Mouse (Mus musculus) lung, embryonic 15.5 days (tissue): ENCODE measurements around the gene Pde7b. TPM values are rescaled to one million over a fixed set of nuclear protein-coding genes. Genes with fewer than 3 reads are reported as not detected.

Experiments used
- ATAC-seq: fragments of 200-750 bp; cut with Nextera tagmentation; 2 replicates; pipeline ENCODE4 v1.8.0; 2017; ENCODE audit warnings: moderate number of reproducible peaks, borderline replicate concordance; ENCODE audit not compliant: low FRiP score, low TSS enrichment; ENCODE audit errors: extremely low read depth
- H3K27ac ChIP-seq: fragments of 300-500 bp; sonication (generic); 2 replicates; pipeline ENCODE4 v1.5.1; 2015; ENCODE audit warnings: moderate library complexity, mild to moderate bottlenecking, inconsistent platforms
- H3K27me3 ChIP-seq: fragments of 300-500 bp; sonication (generic); 2 replicates; pipeline ENCODE4 v1.6.1; 2015; ENCODE audit warnings: inconsistent platforms
- H3K36me3 ChIP-seq: fragments of 300-500 bp; sonication (generic); 2 replicates; pipeline ENCODE4 v1.6.1; 2015; ENCODE audit warnings: inconsistent platforms
- H3K4me1 ChIP-seq: fragments of 300-500 bp; sonication (generic); 2 replicates; pipeline ENCODE4 v1.6.1; 2015; ENCODE audit warnings: inconsistent platforms
- H3K4me2 ChIP-seq: fragments of 300-500 bp; sonication (generic); 2 replicates; pipeline ENCODE4 v1.6.1; 2015; ENCODE audit warnings: inconsistent platforms, mild to moderate bottlenecking, moderate library complexity
- H3K4me3 ChIP-seq: fragments of 300-500 bp; sonication (generic); 2 replicates; pipeline ENCODE4 v1.5.1; 2015; ENCODE audit warnings: mild to moderate bottlenecking, inconsistent platforms
- H3K9ac ChIP-seq: fragments of 300-500 bp; sonication (generic); 2 replicates; pipeline ENCODE4 v1.6.1; 2015; ENCODE audit warnings: inconsistent platforms
- H3K9me3 ChIP-seq: fragments of 300-500 bp; sonication (generic); 2 replicates; pipeline ENCODE4 v1.6.1; 2016; ENCODE audit warnings: inconsistent platforms
- WGBS: fragments of 180-500 bp; shearing (Covaris S2); methylation state at CpG from one replicate; pipeline ENCODE4 v1.1.7; 2015; 5-methylcytosine and 5-hydroxymethylcytosine counted together
- polyA plus RNA-seq: library from polyadenylated mRNA; unstranded; fragments of >200 nt; fragmentation: Nextera tagmentation; extraction: Ambion mirVana; gene quantifications from 2 replicates; pipeline ENCODE4 v1.2.1, GENCODE M21; 2015

Gene Pde7b
- polyA plus RNA-seq, 1 experiment from 2014 or later, result 3.1 TPM

GRCm38 (mm10) chr10:20571521-20571920 is 153.4 kb downstream of the Pde7b start:
- Histone ChIP-seq H3K4me2 (no peak overlapping the region), H3K27me3 (no peaks in the 10 kb centered on the region), H3K27ac (no peak overlapping the region), H3K4me3 (no peak overlapping the region), H3K4me1 (no peaks in the 10 kb centered on the region), H3K36me3 (no peaks in the 10 kb centered on the region), H3K9ac (no peak overlapping the region), H3K9me3 (no peaks in the 10 kb centered on the region)
- ATAC-seq, result no peak
- WGBS, result 78% methylated on average over 2 of the region's 2 CpGs

GRCm38 (mm10) chr10:20568630-20569029 is 156.2 kb downstream of the Pde7b start:
- Histone ChIP-seq H3K36me3 (no peaks in the 10 kb centered on the region), H3K27me3 (no peaks in the 10 kb centered on the region), H3K4me1 (no peaks in the 10 kb centered on the region), H3K4me3 (no peak overlapping the region), H3K4me2 (no peak overlapping the region), H3K9ac (no peak overlapping the region), H3K9me3 (no peaks in the 10 kb centered on the region), H3K27ac (no peak overlapping the region)
- WGBS, result 54% methylated on average over 6 of the region's 6 CpGs
- no peak for ATAC-seq

- ATAC-seq, result no peak
- H3K27me3 ChIP-seq, result no peaks in the 10 kb centered on the region
- H3K4me2 ChIP-seq, result no peak overlapping the region
- WGBS, result 94% methylated on average over 5 of the region's 5 CpGs
- H3K9ac ChIP-seq, result no peak overlapping the region
- H3K4me3 ChIP-seq, result no peak overlapping the region
- H3K27ac ChIP-seq, result no peak overlapping the region
- H3K4me1 ChIP-seq, result no peaks in the 10 kb centered on the region
- H3K36me3 ChIP-seq, result no peaks in the 10 kb centered on the region
- H3K9me3 ChIP-seq, result no peaks in the 10 kb centered on the region
These were observed 157.1 kb downstream of the Pde7b start for GRCm38 (mm10) chr10:20567684-20568236.

GRCm38 (mm10) chr10:20556477-20556876 is 168.4 kb downstream of the Pde7b start:
- 37% methylated on average over 7 of the region's 7 CpGs for WGBS
- Histone ChIP-seq H3K4me3 (no peak overlapping the region), H3K27ac (no peak overlapping the region), H3K9ac (no peak overlapping the region), H3K4me1 (no peaks in the 10 kb centered on the region), H3K9me3 (no peaks in the 10 kb centered on the region), H3K36me3 (no peaks in the 10 kb centered on the region), H3K27me3 (no peaks in the 10 kb centered on the region), H3K4me2 (no peak overlapping the region)
- no peak for ATAC-seq

GRCm38 (mm10) chr10:20551341-20551740 is 173.5 kb downstream of the Pde7b start:
- H3K27ac ChIP-seq, result no peak overlapping the region
- H3K36me3 ChIP-seq, result no peaks in the 10 kb centered on the region
- ATAC-seq, result no peak
- no peak overlapping the region for H3K9ac ChIP-seq
- H3K4me1 ChIP-seq, result peaks cover 41% of the 10 kb centered on the region
- H3K9me3 ChIP-seq, result no peaks in the 10 kb centered on the region
- H3K4me3 ChIP-seq, result no peak overlapping the region
- H3K4me2 ChIP-seq, result no peak overlapping the region
- H3K27me3 ChIP-seq, result no peaks in the 10 kb centered on the region

GRCm38 (mm10) chr10:20550771-20551170 is 174.1 kb downstream of the Pde7b start:
- no peak overlapping the region for H3K4me2 ChIP-seq
- H3K4me3 ChIP-seq, result no peak overlapping the region
- peaks cover 43% of the 10 kb centered on the region for H3K4me1 ChIP-seq
- H3K27ac ChIP-seq, result peak overlapping the region; percentile 9; the same call in 1 of the 2 replicates
- H3K36me3 ChIP-seq, result no peaks in the 10 kb centered on the region
- H3K9me3 ChIP-seq, result no peaks in the 10 kb centered on the region
- H3K9ac ChIP-seq, result no peak overlapping the region
- 38% methylated on average over 3 of the region's 3 CpGs for WGBS
- H3K27me3 ChIP-seq, result no peaks in the 10 kb centered on the region
- no peak for ATAC-seq

- 42% methylated on average over 5 of the region's 5 CpGs for whole genome bisulfite sequencing
- no peak for ATAC-seq
- H3K27ac ChIP-seq, result no peak overlapping the region
These were observed 174.7 kb downstream of the Pde7b start for GRCm38 (mm10) chr10:20550161-20550560.

GRCm38 (mm10) chr10:20548833-20549710 is 175.8 kb downstream of the Pde7b start:
- H3K27me3 ChIP-seq, result no peaks in the 10 kb centered on the region
- H3K9ac ChIP-seq, result 0 out of 2 replicates have a peak overlapping the region, but pooled peaks have one; percentile 43
- peak overlapping the region; percentile 77 for H3K27ac ChIP-seq
- H3K4me1 ChIP-seq, result peaks cover 43% of the 10 kb centered on the region
- peak overlapping the region; percentile 45; the same call in 1 of the 2 replicates for H3K4me3 ChIP-seq
- ATAC-seq, result peak; percentile 52; the same call in 1 of the 2 replicates
- WGBS, result 44% methylated on average over 13 of the region's 13 CpGs
- H3K4me2 ChIP-seq, result peak overlapping the region; percentile 71
- H3K36me3 ChIP-seq, result no peaks in the 10 kb centered on the region
- H3K9me3 ChIP-seq, result no peaks in the 10 kb centered on the region

More at GRCm38 (mm10) chr10:20550161-20550560, 174.7 kb downstream of the Pde7b start:
- Histone ChIP-seq H3K9me3 (no peaks in the 10 kb centered on the region), H3K27me3 (no peaks in the 10 kb centered on the region), H3K4me3 (no peak overlapping the region), H3K9ac (no peak overlapping the region), H3K4me2 (no peak overlapping the region), H3K36me3 (no peaks in the 10 kb centered on the region), H3K4me1 (peaks cover 43% of the 10 kb centered on the region)

GRCm38 (mm10) chr10:20547951-20548551 is 176.8 kb downstream of the Pde7b start:
- peaks cover 43% of the 10 kb centered on the region for H3K4me1 ChIP-seq
- 2% methylated on average over 19 of the region's 19 CpGs for WGBS
- peak; percentile 76; the same call in 1 of the 2 replicates for ATAC-seq
- H3K27ac ChIP-seq, result peak overlapping the region; percentile 77
- no peaks in the 10 kb centered on the region for H3K36me3 ChIP-seq
- H3K27me3 ChIP-seq, result no peaks in the 10 kb centered on the region
- peak overlapping the region; percentile 43 for H3K9ac ChIP-seq
- no peaks in the 10 kb centered on the region for H3K9me3 ChIP-seq
- peak overlapping the region; percentile 71 for H3K4me2 ChIP-seq
- peak overlapping the region; percentile 45 for H3K4me3 ChIP-seq

- Histone ChIP-seq H3K4me2 (no peak overlapping the region), H3K4me1 (peaks cover 18% of the 10 kb centered on the region), H3K27ac (no peak overlapping the region), H3K4me3 (no peak overlapping the region), H3K9ac (no peak overlapping the region), H3K27me3 (no peaks in the 10 kb centered on the region), H3K36me3 (no peaks in the 10 kb centered on the region), H3K9me3 (no peaks in the 10 kb centered on the region)
- 62% methylated on average over 3 of the region's 3 CpGs for WGBS
- ATAC-seq, result no peak
These were observed 181.8 kb downstream of the Pde7b start for GRCm38 (mm10) chr10:20543121-20543520.

GRCm38 (mm10) chr10:20533811-20534210 is 191.1 kb downstream of the Pde7b start:
- Histone ChIP-seq H3K4me1 (peaks cover 14% of the 10 kb centered on the region), H3K4me2 (no peak overlapping the region), H3K9me3 (no peaks in the 10 kb centered on the region), H3K4me3 (no peak overlapping the region), H3K27me3 (no peaks in the 10 kb centered on the region), H3K9ac (no peak overlapping the region), H3K27ac (no peak overlapping the region), H3K36me3 (no peaks in the 10 kb centered on the region)
- no peak for ATAC-seq
- 9% methylated on average over 5 of the region's 5 CpGs for WGBS

GRCm38 (mm10) chr10:20531921-20532320 is 193.0 kb downstream of the Pde7b start:
- 74% methylated on average over 5 of the region's 5 CpGs for WGBS

More at GRCm38 (mm10) chr10:20531921-20532320, 193.0 kb downstream of the Pde7b start:
- ATAC-seq, result no peak
- Histone ChIP-seq H3K27me3 (no peaks in the 10 kb centered on the region), H3K4me1 (peaks cover 20% of the 10 kb centered on the region), H3K4me2 (no peak overlapping the region), H3K36me3 (no peaks in the 10 kb centered on the region), H3K9ac (no peak overlapping the region), H3K27ac (no peak overlapping the region), H3K4me3 (no peak overlapping the region), H3K9me3 (no peaks in the 10 kb centered on the region)
